Mouse (Mus musculus): ENCODE results near the gene Olfr799. TPM values are rescaled to one million over a fixed set of nuclear protein-coding genes. Genes with fewer than 3 reads are reported as not detected.

Gene Olfr799
- polyA plus RNA-seq, 1 experiment, result not detected

GRCm38 (mm10) chr10:129673765-129674164 is 36.5 kb downstream of the Olfr799 start, which contains the start of gene Olfr801:
Gene Olfr801, minus strand, starts transcription at chr10:129673865.
- WGBS, result 83% methylated on average over 1 of the region's 1 CpGs
- no peak for DNase-seq (ENCODE audit: low read depth in 1 of 2, low spot score in 2 of 2)

GRCm38 (mm10) chr10:129688069-129688468 is 50.8 kb downstream of the Olfr799 start, which contains the start of gene Olfr802:
Gene Olfr802, minus strand, starts transcription at chr10:129688169.
- WGBS, result 85% methylated on average over 1 of the region's 1 CpGs
- Histone ChIP-seq H3K27ac (ENCODE audit: insufficient read depth, low read length) (no peak within 1 kb of the TSS), H3K4me3 (ENCODE audit: extremely low read depth, insufficient read depth, insufficient read length) (no peak within 1 kb of the TSS), H3K36me3 (ENCODE audit: control insufficient read depth, insufficient read depth, low read length) (no peaks in the 10 kb centered on the region), H3K27me3 (ENCODE audit: control insufficient read depth, insufficient read depth, low read length) (no peaks in the 10 kb centered on the region), H3K4me1 (ENCODE audit: control insufficient read depth, insufficient read depth, insufficient read length) (no peaks in the 10 kb centered on the region)
- no peak for TF ChIP-seq POLR2A (IDR thresholded peaks at IDR 0.05; ENCODE audit: low read depth, low read length)
- no peak for DNase-seq (ENCODE audit: low read depth in 1 of 2, low spot score in 2 of 2)

More at GRCm38 (mm10) chr10:129673765-129674164, 36.5 kb downstream of the Olfr799 start, which contains the start of gene Olfr801:
- TF ChIP-seq CTCF (IDR thresholded peaks at IDR 0.05; ENCODE audit: extremely low read depth, insufficient read depth, insufficient read length, insufficient replicate concordance), result no peak
- no peak for TF ChIP-seq POLR2A (IDR thresholded peaks at IDR 0.05; ENCODE audit: low read depth, low read length)
- Histone ChIP-seq H3K27me3 (ENCODE audit: control insufficient read depth, insufficient read depth, low read length) (no peaks in the 10 kb centered on the region), H3K27ac (ENCODE audit: insufficient read depth, low read length) (no peak within 1 kb of the TSS), H3K4me1 (ENCODE audit: control insufficient read depth, insufficient read depth, insufficient read length) (no peaks in the 10 kb centered on the region), H3K36me3 (ENCODE audit: control insufficient read depth, insufficient read depth, low read length) (no peaks in the 10 kb centered on the region), H3K4me3 (ENCODE audit: extremely low read depth, insufficient read depth, insufficient read length) (no peak within 1 kb of the TSS)

- no peak for TF ChIP-seq POLR2A (IDR thresholded peaks at IDR 0.05; ENCODE audit: low read depth, low read length)
- no peak within 1 kb of the TSS for H3K27ac ChIP-seq (ENCODE audit: insufficient read depth, low read length)
- no peak for DNase-seq (ENCODE audit: low read depth in 1 of 2, low spot score in 2 of 2)
- no peak within 1 kb of the TSS for H3K4me3 ChIP-seq (ENCODE audit: extremely low read depth, insufficient read depth, insufficient read length)
- no peaks in the 10 kb centered on the region for H3K27me3 ChIP-seq (ENCODE audit: control insufficient read depth, insufficient read depth, low read length)
- WGBS, result 82% methylated on average over 2 of the region's 2 CpGs
- H3K4me1 ChIP-seq (ENCODE audit: control insufficient read depth, insufficient read depth, insufficient read length), result no peaks in the 10 kb centered on the region
- no peaks in the 10 kb centered on the region for H3K36me3 ChIP-seq (ENCODE audit: control insufficient read depth, insufficient read depth, low read length)
Measured at GRCm38 (mm10) chr10:129694186-129694585, 56.9 kb downstream of the Olfr799 start, which contains the start of gene Olfr803. Gene Olfr803, minus strand, starts transcription at chr10:129694286.

Other genes starting within 250 kb of the Olfr799 start
- gene Olfr785, start 232.1 kb upstream of the Olfr799 start, polyA plus RNA-seq (2012; rRNA removed), result not detected in 2 replicates
- not detected in 2 replicates for gene Olfr786, start 210.2 kb upstream of the Olfr799 start, polyA plus RNA-seq (2012; rRNA removed)
- not detected in 2 replicates for gene Olfr787, start 175.6 kb upstream of the Olfr799 start, polyA plus RNA-seq (2012; rRNA removed)
- not detected in 2 replicates for gene Olfr788, start 166.5 kb upstream of the Olfr799 start, polyA plus RNA-seq (2012; rRNA removed)
- gene Olfr789, start 152.7 kb upstream of the Olfr799 start, polyA plus RNA-seq (2012; rRNA removed), result not detected in 2 replicates
- not detected in 2 replicates for gene Olfr790, start 139.0 kb upstream of the Olfr799 start, polyA plus RNA-seq (2012; rRNA removed)
- not detected in 2 replicates for gene Olfr791, start 115.7 kb upstream of the Olfr799 start, polyA plus RNA-seq (2012; rRNA removed)
- gene Olfr792, start 98.3 kb upstream of the Olfr799 start, polyA plus RNA-seq (2012; rRNA removed), result not detected in 2 replicates
- not detected in 2 replicates for gene Olfr794, start 69.8 kb upstream of the Olfr799 start, polyA plus RNA-seq (2012; rRNA removed)
- gene Olfr796, start 24.9 kb upstream of the Olfr799 start, polyA plus RNA-seq (2012; rRNA removed), result not detected in 2 replicates
- gene Olfr798, start 9.6 kb upstream of the Olfr799 start, polyA plus RNA-seq (2012; rRNA removed), result not detected in 2 replicates
- not detected in 2 replicates for gene Olfr800, start 20.2 kb downstream of the Olfr799 start, polyA plus RNA-seq (2012; rRNA removed)
- not detected in 2 replicates for gene Olfr801, start 36.4 kb downstream of the Olfr799 start, polyA plus RNA-seq (2012; rRNA removed)
- not detected in 2 replicates for gene Olfr802, start 50.7 kb downstream of the Olfr799 start, polyA plus RNA-seq (2012; rRNA removed)
- gene Olfr803, start 56.8 kb downstream of the Olfr799 start, polyA plus RNA-seq (2012; rRNA removed), result not detected in 2 replicates
- gene Olfr804, start 65.7 kb downstream of the Olfr799 start, polyA plus RNA-seq (2012; rRNA removed), result not detected in 2 replicates
- gene Olfr805, start 91.9 kb downstream of the Olfr799 start, polyA plus RNA-seq (2012; rRNA removed), result not detected in 2 replicates
- gene Olfr806, start 104.4 kb downstream of the Olfr799 start, polyA plus RNA-seq (2012; rRNA removed), result not detected in 2 replicates
- not detected in 2 replicates for gene Olfr807, start 120.3 kb downstream of the Olfr799 start, polyA plus RNA-seq (2012; rRNA removed)
- gene Olfr808, start 128.0 kb downstream of the Olfr799 start, polyA plus RNA-seq (2012; rRNA removed), result not detected in 2 replicates
- gene Olfr809, start 137.2 kb downstream of the Olfr799 start, polyA plus RNA-seq (2012; rRNA removed), result not detected in 2 replicates
- gene Olfr810, start 157.4 kb downstream of the Olfr799 start, polyA plus RNA-seq (2012; rRNA removed), result not detected in 2 replicates
- not detected in 2 replicates for gene Olfr811, start 166.9 kb downstream of the Olfr799 start, polyA plus RNA-seq (2012; rRNA removed)
- gene Olfr812, start 208.6 kb downstream of the Olfr799 start, polyA plus RNA-seq (2012; rRNA removed), result not detected in 2 replicates
- not detected in 2 replicates for gene Olfr813, start 217.9 kb downstream of the Olfr799 start, polyA plus RNA-seq (2012; rRNA removed)
- gene Olfr814, start 242.4 kb downstream of the Olfr799 start, polyA plus RNA-seq (2012; rRNA removed), result not detected in 2 replicates